Mouse (Mus musculus): ENCODE measurements around the gene Mcf2l. TPM values are rescaled to one million over a fixed set of nuclear protein-coding genes. Genes with fewer than 3 reads are reported as not detected.

Gene Mcf2l
- polyA plus RNA-seq, 1 experiment from 2014 or later = 14.8 TPM

DNA sequence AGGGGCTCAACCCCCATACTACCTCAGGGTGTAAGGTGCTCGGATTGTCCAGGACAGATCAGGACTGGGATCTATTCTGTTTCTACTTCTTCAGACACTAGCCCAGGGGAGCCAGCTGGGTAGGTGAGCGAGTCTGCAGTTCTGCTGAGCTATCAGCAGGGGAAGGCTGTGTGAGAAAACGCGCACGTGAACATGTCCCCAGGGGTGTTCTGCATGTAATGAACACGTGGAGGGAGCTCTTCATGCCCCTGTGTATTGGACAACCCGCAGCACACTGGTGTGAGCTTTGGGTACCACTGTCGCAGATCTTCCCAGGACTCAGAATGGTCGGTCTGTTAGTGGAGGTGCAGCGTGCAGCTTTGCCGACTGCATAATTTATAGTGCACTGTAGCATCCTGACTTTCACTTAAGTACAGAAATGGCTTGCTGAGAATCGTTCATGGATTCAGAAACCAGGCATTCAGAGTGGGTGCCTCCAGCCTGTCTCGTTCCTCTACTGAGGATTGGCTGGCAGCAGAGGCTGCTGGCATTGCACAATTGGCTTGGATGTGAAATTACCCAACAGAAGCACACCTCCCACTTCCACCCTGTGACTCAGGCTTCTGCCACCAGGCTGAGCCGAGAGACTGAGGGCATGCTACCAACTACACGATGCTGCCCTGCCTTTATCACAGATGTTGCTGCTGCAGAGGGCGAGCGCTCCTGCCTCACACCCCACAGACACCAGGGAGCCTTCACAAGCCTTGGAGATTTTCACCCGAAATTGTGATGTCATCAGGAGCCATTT lies 110.3 kb downstream of the Mcf2l start:
- H3K27ac ChIP-seq (replicated peaks; ENCODE audit: low read depth, low read length) = no peak overlapping the region
- WGBS = 81% methylated on average over 18 of the region's 18 CpGs
- no peaks in the 10 kb centered on the region for H3K36me3 ChIP-seq (replicated peaks; ENCODE audit: control insufficient read depth, insufficient read depth, low read depth, low read length)
- no peak overlapping the region for H3K4me3 ChIP-seq (ENCODE audit: low read depth, low read length)
- H3K9me3 ChIP-seq (replicated peaks; ENCODE audit: control insufficient read depth, low read length) = no peaks in the 10 kb centered on the region
- H3K27me3 ChIP-seq (ENCODE audit: control insufficient read depth, insufficient read depth, low read length) = no peaks in the 10 kb centered on the region
- no peak for ATAC-seq (replicated peaks; ENCODE audit: insufficient number of reproducible peaks, low FRiP score, low TSS enrichment, low read depth)
- H3K4me2 ChIP-seq (ENCODE audit: low read depth, low read length) = no peak overlapping the region
- no peak for DNase-seq (ENCODE audit: low spot score)
- H3K4me1 ChIP-seq (ENCODE audit: control insufficient read depth, insufficient read depth, low read length) = no peaks in the 10 kb centered on the region
- H3K9ac ChIP-seq (replicated peaks; ENCODE audit: low read length) = no peak overlapping the region

DNA sequence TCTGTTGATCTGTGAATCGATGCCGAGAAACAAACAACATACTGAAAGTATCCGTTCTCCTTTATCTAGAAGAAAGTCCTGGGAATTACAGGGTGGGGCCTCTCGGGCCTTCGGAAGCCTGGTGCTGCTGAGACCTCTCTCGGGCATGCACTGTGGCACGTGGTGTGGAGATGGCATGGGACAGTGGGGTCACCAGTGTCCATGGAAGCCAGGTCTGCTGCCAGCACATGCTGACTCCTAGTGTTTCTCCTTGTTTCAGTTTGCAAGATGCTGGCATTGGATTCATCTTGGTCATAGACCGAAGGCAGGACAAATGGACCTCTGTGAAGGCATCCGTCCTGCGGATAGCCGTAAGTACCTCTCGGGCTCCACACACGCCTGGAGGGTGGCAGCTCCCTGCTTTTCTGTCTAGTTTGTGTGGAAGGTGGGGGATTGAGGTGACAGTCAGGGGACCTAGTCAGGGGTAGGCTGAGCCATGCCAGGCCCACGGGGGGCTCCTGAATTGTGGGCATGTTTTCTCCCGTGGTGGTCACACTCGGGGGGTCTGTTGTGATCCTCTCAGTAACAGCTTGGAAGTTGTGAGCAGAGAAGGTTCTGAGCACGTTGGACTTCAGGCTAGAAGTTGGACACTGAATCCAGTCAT lies 111.1 kb downstream of the Mcf2l start:
- WGBS = 90% methylated on average over 17 of the region's 17 CpGs
- H3K27me3 ChIP-seq (ENCODE audit: control insufficient read depth, insufficient read depth, low read length) = no peaks in the 10 kb centered on the region

DNA sequence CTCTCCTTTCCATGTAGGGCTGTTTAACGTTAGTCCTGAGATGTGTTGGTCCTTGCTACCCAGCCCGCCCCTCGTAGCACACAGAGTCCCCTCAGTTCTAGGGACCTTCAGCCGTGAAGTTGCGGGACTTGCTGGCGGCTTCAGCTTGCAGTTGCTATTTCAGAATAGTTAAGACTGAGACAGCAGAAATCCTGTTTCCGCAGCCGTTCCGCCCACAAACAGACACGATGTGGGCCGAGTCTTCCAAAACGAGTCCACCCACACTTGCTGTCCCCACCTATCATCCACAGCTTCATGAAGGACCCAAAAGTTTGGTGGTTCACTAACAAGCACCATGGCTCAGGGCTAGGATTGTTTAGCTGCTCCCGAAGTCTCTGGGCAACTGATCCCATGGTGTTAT lies 111.7 kb downstream of the Mcf2l start:
- no peak for DNase-seq (ENCODE audit: low spot score)
- no peak overlapping the region for H3K27ac ChIP-seq (replicated peaks; ENCODE audit: low read depth, low read length)
- H3K4me2 ChIP-seq (ENCODE audit: low read depth, low read length) = no peak overlapping the region
- no peak overlapping the region for H3K9ac ChIP-seq (replicated peaks; ENCODE audit: low read length)
- H3K36me3 ChIP-seq (replicated peaks; ENCODE audit: control insufficient read depth, insufficient read depth, low read depth, low read length) = no peaks in the 10 kb centered on the region
- H3K4me1 ChIP-seq (ENCODE audit: control insufficient read depth, insufficient read depth, low read length) = no peaks in the 10 kb centered on the region
- H3K4me3 ChIP-seq (ENCODE audit: low read depth, low read length) = no peak overlapping the region
- no peaks in the 10 kb centered on the region for H3K9me3 ChIP-seq (replicated peaks; ENCODE audit: control insufficient read depth, low read length)
- WGBS = 89% methylated on average over 13 of the region's 13 CpGs
- H3K27me3 ChIP-seq (ENCODE audit: control insufficient read depth, insufficient read depth, low read length) = no peaks in the 10 kb centered on the region
- no peak for ATAC-seq (replicated peaks; ENCODE audit: insufficient number of reproducible peaks, low FRiP score, low TSS enrichment, low read depth)

More for the DNA sequence above, 111.1 kb downstream of the Mcf2l start:
- no peaks in the 10 kb centered on the region for H3K36me3 ChIP-seq (replicated peaks; ENCODE audit: control insufficient read depth, insufficient read depth, low read depth, low read length)
- no peak overlapping the region for H3K9ac ChIP-seq (replicated peaks; ENCODE audit: low read length)
- H3K4me2 ChIP-seq (ENCODE audit: low read depth, low read length) = no peak overlapping the region
- no peak overlapping the region for H3K27ac ChIP-seq (replicated peaks; ENCODE audit: low read depth, low read length)
- DNase-seq (ENCODE audit: low spot score) = no peak
- H3K4me3 ChIP-seq (ENCODE audit: low read depth, low read length) = no peak overlapping the region
- ATAC-seq (replicated peaks; ENCODE audit: insufficient number of reproducible peaks, low FRiP score, low TSS enrichment, low read depth) = no peak
- no peaks in the 10 kb centered on the region for H3K4me1 ChIP-seq (ENCODE audit: control insufficient read depth, insufficient read depth, low read length)
- no peaks in the 10 kb centered on the region for H3K9me3 ChIP-seq (replicated peaks; ENCODE audit: control insufficient read depth, low read length)

DNA sequence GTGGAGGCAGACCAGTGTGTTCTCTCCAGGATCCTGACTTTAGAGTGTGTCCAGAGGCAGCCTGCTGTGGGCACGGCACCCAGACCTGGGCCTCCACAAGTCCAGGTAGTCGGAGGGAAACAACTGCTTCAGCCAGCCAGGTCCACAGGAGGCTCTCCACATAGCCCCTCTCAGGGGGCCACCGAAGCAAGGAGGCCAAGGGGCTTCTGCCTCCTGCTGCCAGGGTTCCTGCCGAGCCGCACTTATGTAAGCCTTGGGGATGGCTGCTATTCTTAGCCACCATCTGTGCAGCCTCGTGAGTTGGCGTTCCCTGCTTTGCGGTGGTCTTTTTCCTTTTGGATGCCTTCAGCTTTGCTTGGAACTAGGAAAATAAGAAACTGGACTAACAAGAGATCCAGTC lies 114.0 kb downstream of the Mcf2l start:
- Histone ChIP-seq H3K9me3 (replicated peaks; ENCODE audit: control insufficient read depth, low read length) (no peaks in the 10 kb centered on the region), H3K4me3 (ENCODE audit: low read depth, low read length) (no peak overlapping the region), H3K4me2 (ENCODE audit: low read depth, low read length) (no peak overlapping the region), H3K27ac (replicated peaks; ENCODE audit: low read depth, low read length) (no peak overlapping the region), H3K9ac (replicated peaks; ENCODE audit: low read length) (no peak overlapping the region), H3K36me3 (replicated peaks; ENCODE audit: control insufficient read depth, insufficient read depth, low read depth, low read length) (no peaks in the 10 kb centered on the region), H3K27me3 (ENCODE audit: control insufficient read depth, insufficient read depth, low read length) (no peaks in the 10 kb centered on the region), H3K4me1 (ENCODE audit: control insufficient read depth, insufficient read depth, low read length) (no peaks in the 10 kb centered on the region)
- WGBS = 80% methylated on average over 8 of the region's 8 CpGs
- ATAC-seq (replicated peaks; ENCODE audit: insufficient number of reproducible peaks, low FRiP score, low TSS enrichment, low read depth) (no peak), DNase-seq (ENCODE audit: low spot score) (no peak)

DNA sequence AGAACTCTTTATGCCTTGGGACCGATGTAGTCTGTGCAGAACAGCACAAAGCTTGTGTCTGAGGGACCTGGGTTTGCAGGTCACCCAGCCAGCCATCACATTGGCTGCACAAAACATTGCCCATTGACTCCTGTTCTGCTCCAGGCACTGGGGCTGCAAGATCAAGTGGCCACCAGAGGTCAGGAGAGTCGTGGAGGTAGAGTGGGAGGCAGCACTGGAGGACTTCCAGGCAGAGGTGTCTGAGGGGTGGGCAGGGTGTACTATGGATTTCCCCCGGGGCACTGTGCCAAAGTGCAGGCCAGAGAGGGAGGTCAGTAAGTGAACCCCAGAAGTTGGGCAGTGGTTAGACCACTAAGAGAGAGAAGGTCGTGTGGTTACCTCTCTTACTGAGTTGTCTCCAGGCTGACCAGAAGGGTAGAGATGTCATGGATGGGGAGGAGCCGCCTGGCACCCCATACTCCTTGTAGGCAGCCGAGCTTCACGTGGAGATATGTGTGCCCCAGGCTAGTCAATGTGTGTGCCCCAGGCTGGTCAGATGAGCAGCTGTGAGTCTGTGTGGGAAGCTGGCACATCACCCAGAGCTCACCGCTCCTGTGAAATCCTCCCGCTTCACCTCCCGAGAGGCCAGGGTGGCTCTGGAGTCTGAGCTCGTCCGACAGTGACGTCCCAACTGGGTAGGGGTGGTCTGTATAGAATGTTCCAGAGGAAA lies 115.3 kb downstream of the Mcf2l start:
- 81% methylated on average over 13 of the region's 13 CpGs for WGBS
- Histone ChIP-seq H3K4me1 (ENCODE audit: control insufficient read depth, insufficient read depth, low read length) (no peaks in the 10 kb centered on the region), H3K4me2 (ENCODE audit: low read depth, low read length) (no peak overlapping the region), H3K36me3 (replicated peaks; ENCODE audit: control insufficient read depth, insufficient read depth, low read depth, low read length) (no peaks in the 10 kb centered on the region), H3K27me3 (ENCODE audit: control insufficient read depth, insufficient read depth, low read length) (no peaks in the 10 kb centered on the region), H3K27ac (replicated peaks; ENCODE audit: low read depth, low read length) (no peak overlapping the region), H3K9me3 (replicated peaks; ENCODE audit: control insufficient read depth, low read length) (no peaks in the 10 kb centered on the region), H3K4me3 (ENCODE audit: low read depth, low read length) (no peak overlapping the region), H3K9ac (replicated peaks; ENCODE audit: low read length) (no peak overlapping the region)
- DNase-seq (ENCODE audit: low spot score) (no peak), ATAC-seq (replicated peaks; ENCODE audit: insufficient number of reproducible peaks, low FRiP score, low TSS enrichment, low read depth) (no peak)

DNA sequence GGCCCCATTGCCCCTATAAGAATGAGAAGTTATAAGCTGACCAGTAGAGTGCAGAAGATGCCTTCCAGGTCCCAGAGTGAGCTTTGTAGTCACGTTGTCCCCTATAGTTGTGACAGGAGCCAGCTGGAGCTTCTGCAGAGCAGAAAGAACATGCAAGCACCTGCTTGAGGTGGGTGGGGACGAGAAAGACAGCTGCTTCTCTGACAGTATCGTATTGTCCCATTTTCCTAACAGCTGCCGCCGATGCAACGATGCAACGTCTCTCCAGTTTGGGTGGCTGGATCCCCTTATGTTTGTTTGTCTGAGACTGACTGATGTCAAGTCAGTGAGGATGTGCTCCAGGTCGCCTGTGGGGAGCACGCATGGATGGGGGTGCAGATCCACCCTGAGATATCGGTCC lies 117.8 kb downstream of the Mcf2l start:
- 81% methylated on average over 10 of the region's 10 CpGs for WGBS
- no peak overlapping the region for H3K4me2 ChIP-seq (ENCODE audit: low read depth, low read length)
- H3K4me1 ChIP-seq (ENCODE audit: control insufficient read depth, insufficient read depth, low read length) = no peaks in the 10 kb centered on the region
- H3K9ac ChIP-seq (replicated peaks; ENCODE audit: low read length) = no peak overlapping the region
- no peak overlapping the region for H3K4me3 ChIP-seq (ENCODE audit: low read depth, low read length)
- ATAC-seq (replicated peaks; ENCODE audit: insufficient number of reproducible peaks, low FRiP score, low TSS enrichment, low read depth) (no peak), DNase-seq (ENCODE audit: low spot score) (no peak)
- H3K27me3 ChIP-seq (ENCODE audit: control insufficient read depth, insufficient read depth, low read length) = no peaks in the 10 kb centered on the region
- H3K27ac ChIP-seq (replicated peaks; ENCODE audit: low read depth, low read length) = no peak overlapping the region
- H3K36me3 ChIP-seq (replicated peaks; ENCODE audit: control insufficient read depth, insufficient read depth, low read depth, low read length) = no peaks in the 10 kb centered on the region
- no peaks in the 10 kb centered on the region for H3K9me3 ChIP-seq (replicated peaks; ENCODE audit: control insufficient read depth, low read length)

DNA sequence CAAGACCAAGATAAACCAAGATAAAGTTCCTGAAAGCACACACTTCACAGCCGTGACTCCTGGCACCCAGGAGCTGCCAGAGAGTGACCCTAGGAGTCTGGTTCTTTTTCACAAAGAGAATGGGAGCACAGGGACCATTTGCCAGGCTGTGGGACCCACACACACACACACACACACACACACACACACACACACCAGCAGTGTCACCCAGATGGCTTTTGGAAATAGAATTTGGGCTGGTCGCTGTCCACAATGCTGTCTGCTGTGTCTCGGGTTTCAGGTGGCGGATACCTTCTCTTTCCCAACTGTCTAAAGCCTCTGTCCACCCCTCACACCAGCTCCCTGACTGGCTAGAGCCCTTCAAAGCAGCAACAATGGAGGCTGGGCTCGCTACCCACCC lies 120.9 kb downstream of the Mcf2l start:
- no peak for DNase-seq (ENCODE audit: low spot score)
- 70% methylated on average over 5 of the region's 5 CpGs for WGBS
- H3K27me3 ChIP-seq (ENCODE audit: control insufficient read depth, insufficient read depth, low read length) = no peaks in the 10 kb centered on the region
- peaks cover 5% of the 10 kb centered on the region; the same call in 1 of the 2 replicates for H3K4me1 ChIP-seq (ENCODE audit: control insufficient read depth, insufficient read depth, low read length)
- no peak for ATAC-seq (replicated peaks; ENCODE audit: insufficient number of reproducible peaks, low FRiP score, low TSS enrichment, low read depth)
- no peaks in the 10 kb centered on the region for H3K36me3 ChIP-seq (replicated peaks; ENCODE audit: control insufficient read depth, insufficient read depth, low read depth, low read length)
- no peaks in the 10 kb centered on the region for H3K9me3 ChIP-seq (replicated peaks; ENCODE audit: control insufficient read depth, low read length)
- H3K9ac ChIP-seq (replicated peaks; ENCODE audit: low read length) = no peak overlapping the region
- no peak overlapping the region for H3K4me3 ChIP-seq (ENCODE audit: low read depth, low read length)
- H3K27ac ChIP-seq (replicated peaks; ENCODE audit: low read depth, low read length) = no peak overlapping the region
- no peak overlapping the region for H3K4me2 ChIP-seq (ENCODE audit: low read depth, low read length)

DNA sequence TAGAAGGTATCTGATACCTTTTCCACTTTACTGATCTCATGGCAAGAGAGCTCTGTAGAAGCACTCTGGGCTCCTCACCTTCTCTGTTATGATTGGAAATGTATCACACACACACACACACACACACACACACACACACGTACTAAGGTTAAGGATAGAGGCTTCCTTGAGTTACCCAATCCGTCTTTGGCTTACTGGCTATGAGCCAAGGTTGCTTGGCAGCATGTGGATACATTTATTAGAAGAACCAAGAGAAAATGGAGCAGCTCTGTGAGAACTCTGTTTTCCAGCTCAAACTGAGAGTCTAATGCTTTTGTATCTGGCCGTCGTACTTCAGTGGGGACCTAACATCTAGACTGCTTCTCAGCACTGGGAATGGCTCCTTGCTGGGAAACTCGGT lies 121.9 kb downstream of the Mcf2l start:
- Histone ChIP-seq H3K27ac (replicated peaks; ENCODE audit: low read depth, low read length) (no peak overlapping the region), H3K4me1 (ENCODE audit: control insufficient read depth, insufficient read depth, low read length) (peaks cover 5% of the 10 kb centered on the region; the same call in 1 of the 2 replicates), H3K4me2 (ENCODE audit: low read depth, low read length) (no peak overlapping the region), H3K4me3 (ENCODE audit: low read depth, low read length) (no peak overlapping the region), H3K36me3 (replicated peaks; ENCODE audit: control insufficient read depth, insufficient read depth, low read depth, low read length) (no peaks in the 10 kb centered on the region), H3K27me3 (ENCODE audit: control insufficient read depth, insufficient read depth, low read length) (no peaks in the 10 kb centered on the region), H3K9ac (replicated peaks; ENCODE audit: low read length) (no peak overlapping the region), H3K9me3 (replicated peaks; ENCODE audit: control insufficient read depth, low read length) (no peaks in the 10 kb centered on the region)
- ATAC-seq (replicated peaks; ENCODE audit: insufficient number of reproducible peaks, low FRiP score, low TSS enrichment, low read depth) (no peak), DNase-seq (ENCODE audit: low spot score) (peak; percentile 8)
- 76% methylated on average over 5 of the region's 5 CpGs for WGBS
